Mouse (Mus musculus) intestine, embryonic 14.5 days (tissue): ENCODE data around the gene Vrk1. TPM values are rescaled to one million over a fixed set of nuclear protein-coding genes. Genes with fewer than 3 reads are reported as not detected.
A peak's percentile ranks its signal among the peaks of the same experiment; 100 is the strongest.

Source experiments
- ATAC-seq: fragments of 200-750 bp; cut with Nextera tagmentation; replicated peaks from 2 replicates; pipeline ENCODE4 v1.8.0; 2017; ENCODE audit warnings: low read depth, moderate number of reproducible peaks, moderate TSS enrichment, moderate library complexity; ENCODE audit not compliant: low FRiP score, low TSS enrichment
- DNase-seq: peaks from one replicate; pipeline ENCODE4 v3.0.0-alpha.2; 2018; ENCODE audit warnings: low spot score
- H3K27ac ChIP-seq: fragments of 300-500 bp; sonication (generic); 2 replicates; pipeline ENCODE4 v1.5.1; 2014; ENCODE audit warnings: low read depth, mild to moderate bottlenecking, control low read depth
- H3K27me3 ChIP-seq: fragments of 300-500 bp; sonication (generic); replicated peaks from 2 replicates; pipeline ENCODE4 v1.6.1; 2014; ENCODE audit warnings: low read length, control low read depth; ENCODE audit not compliant: control insufficient read depth, insufficient read depth
- H3K36me3 ChIP-seq: fragments of 300-500 bp; sonication (generic); 2 replicates; pipeline ENCODE4 v1.6.1; 2014; ENCODE audit warnings: low read length, control low read depth; ENCODE audit not compliant: control insufficient read depth, insufficient read depth
- H3K4me1 ChIP-seq: fragments of 300-500 bp; sonication (generic); replicated peaks from 2 replicates; pipeline ENCODE4 v1.6.1; 2014; ENCODE audit warnings: low read length, control low read depth, mixed read lengths; ENCODE audit not compliant: control insufficient read depth, insufficient read depth
- H3K4me2 ChIP-seq: fragments of 300-500 bp; sonication (generic); 2 replicates; pipeline ENCODE4 v1.6.1; 2014; ENCODE audit warnings: low read length
- H3K4me3 ChIP-seq: fragments of 300-500 bp; sonication (generic); 2 replicates; pipeline ENCODE4 v1.5.1; 2014; ENCODE audit warnings: low read depth, low read length, control low read depth, mixed read lengths
- H3K9ac ChIP-seq: fragments of 300-500 bp; sonication (generic); 2 replicates; pipeline ENCODE4 v1.6.1; 2014; ENCODE audit warnings: mild to moderate bottlenecking, low read length
- H3K9me3 ChIP-seq: fragments of 300-500 bp; sonication (generic); 2 replicates; pipeline ENCODE4 v1.6.1; 2016; ENCODE audit warnings: low read length, control low read depth; ENCODE audit not compliant: control insufficient read depth
- WGBS: fragments of 180-500 bp; shearing (Covaris S2); extraction: QIAGEN DNeasy Blood & Tissue Kit; methylation state at CpG from one replicate; pipeline ENCODE4 v1.1.7; 2014; 5-methylcytosine and 5-hydroxymethylcytosine counted together
- polyA plus RNA-seq: library from polyadenylated mRNA; unstranded; fragments of >200 nt; fragmentation: Nextera tagmentation; extraction: Ambion mirVana; gene quantifications from 2 replicates; pipeline ENCODE4 v1.2.1, GENCODE M21; 2014

The Vrk1 gene
- polyA plus RNA-seq, 1 experiment from 2014 or later: 73.2 TPM

GRCm38 (mm10) chr12:106009122-106009870 is 732 bp upstream of the Vrk1 start:
- H3K9me3 ChIP-seq: no peaks in the 10 kb centered on the region

GRCm38 (mm10) chr12:106012161-106012560 is 2.1 kb downstream of the Vrk1 start:
- DNase-seq: no peak
- Histone ChIP-seq H3K4me1 (peaks cover 10% of the 10 kb centered on the region; the same call in 1 of the 2 replicates), H3K36me3 (no peaks in the 10 kb centered on the region), H3K4me2 (no peak overlapping the region), H3K27ac (no peak overlapping the region), H3K9me3 (no peaks in the 10 kb centered on the region), H3K27me3 (no peaks in the 10 kb centered on the region), H3K4me3 (no peak overlapping the region), H3K9ac (no peak overlapping the region)
- ATAC-seq: no peak
- WGBS: 79% methylated on average over 2 of the region's 2 CpGs

More at GRCm38 (mm10) chr12:106009122-106009870, 732 bp upstream of the Vrk1 start:
- H3K4me1 ChIP-seq: peaks cover 10% of the 10 kb centered on the region; the same call in 1 of the 2 replicates
- H3K9ac ChIP-seq: peak overlapping the region; percentile 38
- DNase-seq (no peak), ATAC-seq (no peak)
- H3K4me2 ChIP-seq: peak overlapping the region; percentile 47
- peak overlapping the region; percentile 90 for H3K4me3 ChIP-seq
- H3K27ac ChIP-seq: no peak overlapping the region
- H3K36me3 ChIP-seq: no peaks in the 10 kb centered on the region
- WGBS: 81% methylated on average over 12 of the region's 12 CpGs
- no peaks in the 10 kb centered on the region for H3K27me3 ChIP-seq

DNA sequence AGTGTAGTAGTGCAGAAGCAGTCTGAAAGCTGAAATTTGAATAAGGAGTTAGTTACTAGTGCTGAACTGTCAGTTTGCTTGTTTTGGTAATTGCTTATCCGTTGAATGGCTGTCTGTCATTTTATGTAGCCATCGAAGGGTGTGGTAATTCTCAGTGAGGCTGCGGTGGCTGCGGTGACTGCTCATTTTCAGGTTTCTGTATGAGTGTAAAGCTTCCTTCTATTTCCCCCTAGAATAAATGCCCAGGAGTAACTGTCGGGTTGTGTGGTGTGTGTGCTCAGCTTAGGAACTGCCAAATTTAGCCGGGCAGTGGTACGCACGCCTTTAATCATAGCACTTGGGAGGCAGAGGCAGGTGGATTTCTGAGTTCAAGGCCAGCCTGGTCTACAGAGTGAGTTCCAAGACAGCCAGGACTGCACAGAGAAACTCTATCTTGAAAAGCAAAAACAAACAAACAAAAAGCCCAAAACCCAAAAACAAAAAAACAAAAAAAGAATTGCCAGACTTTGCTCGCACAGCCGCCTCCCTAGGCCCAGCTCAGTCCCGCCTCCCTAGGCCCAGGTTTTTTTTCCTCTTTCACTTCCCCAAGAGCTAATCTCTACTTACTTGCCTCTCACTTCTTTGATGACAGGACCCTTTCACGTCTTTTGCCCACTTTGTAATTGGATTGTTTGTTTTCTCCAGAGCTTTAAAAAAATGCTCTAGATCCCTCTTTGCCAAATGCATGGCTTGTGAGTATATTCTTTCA is 6.4 kb downstream of the Vrk1 start:
- Histone ChIP-seq H3K9me3 (no peaks in the 10 kb centered on the region), H3K4me1 (peaks cover 3% of the 10 kb centered on the region; the same call in 1 of the 2 replicates), H3K4me2 (no peak overlapping the region), H3K4me3 (no peak overlapping the region), H3K9ac (no peak overlapping the region), H3K27me3 (no peaks in the 10 kb centered on the region), H3K36me3 (no peaks in the 10 kb centered on the region), H3K27ac (no peak overlapping the region)
- no peak for DNase-seq
- WGBS: 92% methylated on average over 12 of the region's 12 CpGs
- ATAC-seq: no peak

GRCm38 (mm10) chr12:106020063-106020462 is 10.0 kb downstream of the Vrk1 start:
- no peak overlapping the region for H3K27ac ChIP-seq
- H3K4me3 ChIP-seq: no peak overlapping the region
- DNase-seq (no peak), ATAC-seq (no peak)
- H3K4me2 ChIP-seq: no peak overlapping the region
- WGBS: 89% methylated on average over 4 of the region's 4 CpGs
- H3K4me1 ChIP-seq: no peaks in the 10 kb centered on the region
- no peak overlapping the region for H3K9ac ChIP-seq
- H3K9me3 ChIP-seq: no peaks in the 10 kb centered on the region
- no peaks in the 10 kb centered on the region for H3K27me3 ChIP-seq
- no peaks in the 10 kb centered on the region for H3K36me3 ChIP-seq

- Histone ChIP-seq H3K4me1 (no peaks in the 10 kb centered on the region), H3K36me3 (no peaks in the 10 kb centered on the region), H3K4me2 (no peak overlapping the region), H3K9me3 (no peaks in the 10 kb centered on the region), H3K27me3 (no peaks in the 10 kb centered on the region), H3K27ac (no peak overlapping the region), H3K4me3 (no peak overlapping the region), H3K9ac (no peak overlapping the region)
- ATAC-seq (no peak), DNase-seq (no peak)
- WGBS: 85% methylated on average over 9 of the region's 9 CpGs
Measured at GRCm38 (mm10) chr12:106023652-106024051, 13.6 kb downstream of the Vrk1 start.

GRCm38 (mm10) chr12:106025416-106025815 is 15.4 kb downstream of the Vrk1 start:
- no peak for DNase-seq
- 81% methylated on average over 6 of the region's 6 CpGs for WGBS
- Histone ChIP-seq H3K4me1 (no peaks in the 10 kb centered on the region), H3K4me3 (no peak overlapping the region), H3K36me3 (no peaks in the 10 kb centered on the region), H3K9me3 (no peaks in the 10 kb centered on the region), H3K27ac (no peak overlapping the region), H3K9ac (no peak overlapping the region), H3K27me3 (no peaks in the 10 kb centered on the region), H3K4me2 (no peak overlapping the region)
- ATAC-seq: no peak

GRCm38 (mm10) chr12:106026385-106027134 is 16.5 kb downstream of the Vrk1 start:
- DNase-seq (no peak), ATAC-seq (no peak)
- Histone ChIP-seq H3K4me3 (no peak overlapping the region), H3K27me3 (no peaks in the 10 kb centered on the region), H3K9ac (no peak overlapping the region), H3K4me2 (no peak overlapping the region), H3K27ac (no peak overlapping the region), H3K4me1 (0 out of 2 replicates have a peak, but pooled peaks cover under 1% of the 10 kb centered on the region), H3K9me3 (no peaks in the 10 kb centered on the region), H3K36me3 (no peaks in the 10 kb centered on the region)
- WGBS: 85% methylated on average over 16 of the region's 16 CpGs

DNA sequence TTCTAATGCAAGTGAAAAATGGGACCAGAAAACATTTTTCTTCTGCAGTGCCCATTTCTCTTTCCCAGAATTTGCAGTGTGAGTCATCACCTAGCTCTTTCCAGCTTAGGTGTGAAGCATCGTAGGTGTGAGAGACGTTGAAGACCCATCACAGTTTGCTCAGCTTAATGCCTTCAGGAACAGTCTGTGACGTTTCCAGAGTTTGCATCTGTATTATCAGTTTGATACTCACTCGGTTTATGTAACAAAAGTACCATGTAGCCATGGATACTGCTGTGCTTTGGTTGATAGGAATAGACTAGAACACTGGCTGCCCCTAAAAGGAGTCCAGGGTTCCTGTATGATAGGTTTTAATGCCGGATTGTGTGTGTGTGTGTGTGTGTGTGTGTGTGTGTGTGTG is 17.3 kb downstream of the Vrk1 start:
- DNase-seq (no peak), ATAC-seq (no peak)
- Histone ChIP-seq H3K4me1 (0 out of 2 replicates have a peak, but pooled peaks cover 3% of the 10 kb centered on the region), H3K9me3 (no peaks in the 10 kb centered on the region), H3K4me3 (no peak overlapping the region), H3K4me2 (no peak overlapping the region), H3K36me3 (no peaks in the 10 kb centered on the region), H3K27ac (no peak overlapping the region), H3K9ac (no peak overlapping the region), H3K27me3 (no peaks in the 10 kb centered on the region)
- 84% methylated on average over 5 of the region's 5 CpGs for WGBS
